Mouse (Mus musculus) C2C12 (cell line): Measurements from ENCODE around the gene Naa80.

Experiments used
- CEBPB ChIP-seq: IDR thresholded peaks from one replicate; pipeline ENCODE4 v1.6.1; 2011; ENCODE audit warnings: low read depth, mild to moderate bottlenecking, control low read depth, moderate library complexity
- CTCF ChIP-seq: IDR thresholded peaks from one replicate; pipeline ENCODE4 v1.5.1; 2011; ENCODE audit not compliant: control insufficient read depth, insufficient read depth, insufficient read length
- MAX ChIP-seq: IDR thresholded peaks from one replicate; pipeline ENCODE4 v1.6.1; 2011; ENCODE audit warnings: mild to moderate bottlenecking, control low read depth
- MYOD1 ChIP-seq: IDR thresholded peaks from one replicate; pipeline ENCODE4 v1.6.1; 2011; ENCODE audit warnings: low read depth; ENCODE audit not compliant: control insufficient read depth, insufficient read length
- MYOG ChIP-seq: IDR thresholded peaks from one replicate; pipeline ENCODE4 v1.6.1; 2011; ENCODE audit not compliant: control insufficient read depth, insufficient read length; ENCODE audit errors: extremely low read depth
- USF1 ChIP-seq: IDR thresholded peaks from one replicate; pipeline ENCODE4 v1.6.1; 2011; ENCODE audit warnings: low read depth, mild to moderate bottlenecking, control low read depth, moderate library complexity

DNA sequence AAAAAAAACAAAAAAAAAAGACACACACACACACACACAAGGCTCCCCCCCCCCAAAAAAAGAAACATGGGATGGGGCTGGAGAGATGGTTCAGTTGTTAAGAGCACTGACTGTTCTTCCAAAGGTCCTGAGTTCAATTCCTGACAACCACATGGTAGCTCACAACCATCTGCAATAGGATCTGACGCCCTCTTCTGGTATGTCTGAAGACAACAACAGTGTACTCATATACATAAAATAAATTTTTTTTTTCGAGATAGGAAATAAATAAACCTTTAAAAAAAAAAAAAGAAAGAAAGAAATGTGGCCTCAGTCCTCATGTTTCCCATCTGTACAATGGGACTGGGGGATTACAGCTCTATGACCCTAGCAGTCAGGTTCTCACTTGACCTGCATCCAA is 38.8 kb downstream of the Naa80 start:
- TF ChIP-seq CTCF (no peak), MYOD1 (no peak), MYOG (no peak), USF1 (no peak), MAX (no peak), CEBPB (no peak)
